Mouse (Mus musculus) lung, postnatal 14 days (tissue): ENCODE results near the gene Fbxl14.
"Not testable (repeated sequence)": the region's sequence is repeated elsewhere in the genome, so short reads cannot be mapped to it uniquely, and the experiment has no call there.

Experiments
- DNase-seq: peaks from one replicate; pipeline ENCODE4 v3.0.0; 2021

Fbxl14 gene

GRCm38 (mm10) chr6:119479343-119479875 lies at the start of gene Fbxl14:
Gene Fbxl14 (plus strand): TSS chr6:119479668.
- peak; percentile 64 for DNase-seq

- DNase-seq: peak; percentile 85
These were observed 49.0 kb upstream of the Fbxl14 start for GRCm38 (mm10) chr6:119430508-119430907.

GRCm38 (mm10) chr6:119431751-119432324 lies 47.6 kb upstream of the Fbxl14 start:
- DNase-seq: no peak

- no peak for DNase-seq
These were observed 45.1 kb upstream of the Fbxl14 start for GRCm38 (mm10) chr6:119434394-119434793.

GRCm38 (mm10) chr6:119437894-119438761 lies 41.3 kb upstream of the Fbxl14 start:
- no peak for DNase-seq

GRCm38 (mm10) chr6:119442729-119443128 lies 36.7 kb upstream of the Fbxl14 start:
- not testable (repeated sequence) for DNase-seq

GRCm38 (mm10) chr6:119443742-119444645 lies 35.5 kb upstream of the Fbxl14 start:
- peak; percentile 90 for DNase-seq

- DNase-seq: no peak
These were observed 33.5 kb upstream of the Fbxl14 start for GRCm38 (mm10) chr6:119445671-119446607.

- DNase-seq: peak; percentile 26
These were observed 31.0 kb upstream of the Fbxl14 start for GRCm38 (mm10) chr6:119448321-119449059.

- DNase-seq: peak; percentile 76
These were observed 30.4 kb upstream of the Fbxl14 start for GRCm38 (mm10) chr6:119449060-119449499.

- no peak for DNase-seq
These were observed 28.2 kb upstream of the Fbxl14 start for GRCm38 (mm10) chr6:119450965-119451943.

- DNase-seq: peak; percentile 61
These were observed 27.4 kb upstream of the Fbxl14 start for GRCm38 (mm10) chr6:119451981-119452499.

- no peak for DNase-seq
These were observed 21.3 kb upstream of the Fbxl14 start for GRCm38 (mm10) chr6:119458166-119458565.

GRCm38 (mm10) chr6:119459041-119459440 lies 20.4 kb upstream of the Fbxl14 start:
- no peak for DNase-seq

GRCm38 (mm10) chr6:119460391-119460790 lies 19.1 kb upstream of the Fbxl14 start:
- DNase-seq: no peak

GRCm38 (mm10) chr6:119466161-119466560 lies 13.3 kb upstream of the Fbxl14 start:
- no peak for DNase-seq

- DNase-seq: no peak
These were observed 12.3 kb upstream of the Fbxl14 start for GRCm38 (mm10) chr6:119466921-119467784.

GRCm38 (mm10) chr6:119467785-119468059 lies 11.7 kb upstream of the Fbxl14 start:
- no peak for DNase-seq

- DNase-seq: no peak
These were observed 8.7 kb upstream of the Fbxl14 start for GRCm38 (mm10) chr6:119470777-119471176.
